Mouse (Mus musculus): ENCODE measurements around the gene Slc25a1.
"Not testable (repeated sequence)": the region's sequence is repeated elsewhere in the genome, so short reads cannot be mapped to it uniquely, and the experiment has no call there.

Slc25a1 gene

DNA sequence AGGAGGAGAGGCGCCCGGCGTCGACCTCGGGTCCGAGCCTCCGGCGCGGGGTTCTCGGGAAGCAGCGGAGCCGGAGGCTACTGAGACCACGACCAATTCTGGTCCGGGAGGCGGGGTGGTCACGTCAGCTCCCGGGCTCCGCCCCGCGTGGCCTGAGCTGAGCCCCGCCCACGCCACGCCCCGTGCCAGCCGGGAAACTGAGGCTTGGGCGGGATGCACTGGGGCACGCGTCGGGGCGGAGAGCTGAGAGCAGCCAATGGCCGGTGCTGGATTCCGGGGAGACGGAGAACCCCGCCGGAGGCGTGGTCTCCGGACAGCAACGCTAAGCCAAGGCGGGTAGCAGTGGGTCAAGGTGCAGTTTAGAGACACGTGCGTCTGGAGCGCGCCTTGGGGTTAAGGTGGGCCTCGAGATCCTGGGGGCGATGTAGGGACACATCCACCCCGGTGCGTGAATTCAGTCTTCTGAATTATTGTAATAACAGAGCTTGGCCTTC is at the start of gene Slc25a1:
Gene Slc25a1 (minus strand): TSS at position 133 of the 494 bp plus-strand sequence.
- CTCF ChIA-PET, result interaction anchor here (0.9 kb wide), 1 partner anchor 9 kb away, joined by 3 read pairs; no protein-coding TSS in a partner anchor

DNA sequence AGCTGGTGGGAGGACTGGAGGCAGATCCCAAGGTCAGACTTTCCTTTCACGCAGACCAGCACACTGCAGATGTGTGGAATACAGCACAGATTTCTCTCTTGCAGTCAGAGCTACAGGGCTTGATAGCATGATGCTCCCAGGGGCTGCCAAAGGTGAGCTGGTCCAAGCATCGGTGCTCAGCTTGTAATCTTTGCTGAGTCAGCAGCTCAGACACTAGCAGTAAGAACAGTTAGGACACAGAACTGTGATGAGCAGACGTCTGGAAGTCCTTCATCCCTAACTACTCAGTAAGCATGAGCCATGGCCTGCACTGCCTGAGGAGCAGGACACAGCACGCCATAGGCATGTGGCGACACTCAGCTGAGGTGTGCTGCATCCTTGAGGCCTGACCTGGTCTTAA is 43.8 kb upstream of the Slc25a1 start:
- CTCF ChIA-PET, result no interaction called here

DNA sequence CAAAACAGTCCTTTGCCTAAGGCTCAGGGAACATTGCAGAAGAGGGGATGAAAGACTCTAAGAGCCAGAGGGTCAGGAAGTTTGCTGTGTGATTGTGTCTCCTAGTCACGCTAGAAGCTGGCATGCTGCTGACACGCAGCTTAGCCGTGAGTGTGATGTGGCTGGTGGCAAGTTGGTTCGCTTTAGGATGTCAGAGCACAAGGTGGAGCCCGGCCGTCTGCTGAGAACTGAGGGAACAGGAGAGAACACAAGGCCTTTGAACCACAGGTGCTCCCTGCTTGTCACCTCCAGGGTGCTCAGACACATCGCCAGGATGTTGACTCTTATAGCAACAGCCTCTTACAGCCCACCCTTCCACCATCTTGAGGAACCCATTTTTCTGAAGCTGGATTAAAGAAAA is 34.1 kb upstream of the Slc25a1 start:
- CTCF ChIA-PET, result no interaction called here

DNA sequence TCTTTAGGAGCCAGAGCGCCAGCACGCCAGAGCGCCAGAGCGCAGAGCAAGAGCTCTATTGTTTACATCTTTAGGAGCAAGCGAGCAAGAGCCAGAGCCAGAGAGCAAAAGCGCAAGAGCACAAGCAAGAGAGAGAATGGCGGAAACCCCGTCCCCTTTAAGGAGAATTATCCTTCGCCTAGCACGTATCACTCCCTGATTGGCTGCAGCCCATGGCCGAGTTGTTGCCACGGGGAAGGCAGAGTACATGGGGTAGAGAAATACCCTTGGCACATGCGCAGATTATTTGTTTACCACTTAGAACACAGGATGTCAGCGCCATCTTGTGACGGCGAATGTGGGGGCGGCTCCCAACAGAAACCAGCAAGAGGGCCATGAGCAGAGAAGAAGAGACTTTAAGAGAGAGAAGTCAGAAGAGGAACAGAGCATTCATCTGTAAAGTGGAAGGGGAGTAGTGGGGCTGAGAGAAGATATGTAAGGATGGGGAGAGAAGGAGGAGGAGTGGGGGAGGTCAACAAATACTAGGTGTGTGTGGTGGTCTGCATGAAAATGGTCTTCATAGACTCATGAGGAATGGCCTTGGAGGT is 28.1 kb upstream of the Slc25a1 start:
- CTCF ChIA-PET, result not testable (repeated sequence)

DNA sequence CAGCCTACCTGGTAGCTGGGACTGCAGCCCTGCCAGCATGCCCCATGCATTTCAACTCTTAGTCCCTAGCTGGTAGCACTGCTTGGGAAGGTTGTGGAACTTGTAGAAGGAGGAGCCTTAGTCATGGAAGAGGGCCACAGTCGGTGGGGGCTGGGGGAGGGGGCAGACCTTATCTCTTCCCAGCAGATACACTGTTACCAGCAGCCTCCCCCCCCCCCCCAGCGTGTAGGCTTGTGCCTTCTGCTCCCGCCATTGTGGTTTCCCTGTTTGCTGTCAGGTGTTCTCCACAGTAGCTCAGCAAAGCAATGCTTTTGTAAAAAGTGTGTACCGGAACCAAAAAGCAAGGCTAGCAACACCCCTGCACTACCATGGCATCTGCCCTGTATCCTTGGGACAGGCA is 23.6 kb upstream of the Slc25a1 start:
- CTCF ChIA-PET, result no interaction called here

DNA sequence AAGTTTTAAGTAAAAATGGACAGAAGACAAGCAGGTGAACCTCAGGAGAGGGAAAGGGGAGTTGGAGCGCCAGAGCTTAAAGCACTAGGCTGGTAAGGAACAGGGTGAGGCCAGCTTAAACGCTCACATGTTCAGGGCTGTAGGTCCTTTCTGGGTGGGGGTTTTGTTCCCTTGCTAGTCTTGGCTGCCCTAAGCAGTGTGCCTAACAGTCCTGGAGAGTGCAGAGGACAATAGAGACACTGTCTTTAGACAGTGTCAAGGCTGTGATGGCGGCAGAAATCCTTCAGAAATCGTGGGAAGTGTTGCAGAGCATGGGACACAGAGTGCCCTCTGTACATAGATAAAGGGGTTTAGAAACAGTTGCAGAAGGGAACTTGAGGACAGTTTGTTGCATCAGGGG is 22.0 kb upstream of the Slc25a1 start:
- CTCF ChIA-PET, result no interaction called here

DNA sequence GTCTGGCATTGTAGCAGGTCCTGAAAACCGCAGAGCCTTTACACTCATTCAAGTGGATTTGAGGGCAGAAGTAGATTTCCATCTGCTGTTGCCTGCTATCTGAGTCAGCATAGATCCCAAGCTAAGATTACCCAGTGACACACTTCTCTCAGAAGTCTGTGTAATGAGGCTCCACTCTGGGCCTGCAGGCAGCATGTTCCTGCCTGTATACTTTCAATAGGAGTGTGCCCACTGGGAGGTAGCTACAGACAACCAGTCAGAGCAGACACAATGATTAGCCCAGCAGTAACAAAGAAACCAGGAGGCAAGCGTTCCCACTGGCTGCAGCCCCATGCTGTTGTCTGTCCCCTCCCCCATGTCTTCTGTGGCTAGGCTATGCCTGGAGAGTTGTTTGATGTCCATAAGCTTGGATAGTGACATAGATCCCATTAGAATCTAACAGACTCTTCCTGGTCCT is 21.4 kb upstream of the Slc25a1 start:
- CTCF ChIA-PET, result no interaction called here

DNA sequence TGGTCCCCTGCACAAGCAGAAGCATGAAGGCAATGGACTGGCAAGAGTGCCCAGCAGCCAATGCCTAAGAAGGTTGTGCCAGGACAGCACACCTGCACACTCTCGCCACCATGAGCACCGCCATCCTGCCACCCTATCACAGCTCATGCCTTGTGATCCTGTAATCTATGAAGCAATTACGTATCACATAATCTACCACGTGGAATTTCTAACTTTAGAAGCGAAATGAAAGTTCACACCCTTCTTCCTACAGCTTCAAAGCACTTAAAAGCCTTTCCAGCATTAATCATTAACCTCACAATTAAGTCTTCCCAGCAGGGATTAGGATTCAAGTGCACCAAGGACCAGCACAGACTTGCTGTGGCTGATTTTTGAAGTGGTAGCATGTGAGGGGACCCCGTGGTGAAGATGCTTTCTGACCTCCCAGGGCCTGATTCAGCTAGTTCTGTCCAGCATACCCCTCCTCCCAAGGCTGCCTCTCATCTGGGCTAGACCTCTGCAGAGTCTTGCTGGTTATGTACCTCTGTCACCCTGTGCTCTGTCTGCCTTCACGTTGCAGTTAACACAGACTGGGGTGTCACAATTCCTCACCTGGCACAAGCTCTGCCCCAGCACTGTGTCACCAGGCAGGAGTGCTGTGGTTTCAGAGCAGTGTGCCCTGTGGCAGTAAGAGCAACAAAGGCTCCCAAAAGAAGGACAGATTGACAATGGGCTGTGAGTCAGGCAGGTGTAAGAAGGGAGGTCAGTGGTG is 17.2 kb upstream of the Slc25a1 start:
- CTCF ChIA-PET, result no interaction called here

DNA sequence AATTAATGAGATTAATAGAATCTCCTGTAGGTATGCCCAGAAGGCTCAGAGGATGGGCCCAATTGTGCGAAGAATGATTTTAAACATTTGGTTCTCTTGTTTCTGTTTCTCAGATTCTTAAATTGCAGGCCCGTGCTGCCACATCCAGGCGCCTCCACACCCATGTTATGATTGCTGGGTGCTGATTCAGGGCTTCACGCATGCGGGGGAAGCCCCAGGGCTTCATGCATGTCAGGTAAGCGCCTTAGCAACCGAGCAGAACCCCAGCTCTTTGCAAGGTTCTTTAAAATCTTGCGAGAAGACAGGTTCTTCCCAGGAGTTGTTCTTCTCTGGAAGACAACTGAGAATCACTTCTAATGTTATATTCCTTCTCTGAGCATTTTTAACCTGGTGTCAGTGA is 15.4 kb upstream of the Slc25a1 start:
- CTCF ChIA-PET, result no interaction called here

DNA sequence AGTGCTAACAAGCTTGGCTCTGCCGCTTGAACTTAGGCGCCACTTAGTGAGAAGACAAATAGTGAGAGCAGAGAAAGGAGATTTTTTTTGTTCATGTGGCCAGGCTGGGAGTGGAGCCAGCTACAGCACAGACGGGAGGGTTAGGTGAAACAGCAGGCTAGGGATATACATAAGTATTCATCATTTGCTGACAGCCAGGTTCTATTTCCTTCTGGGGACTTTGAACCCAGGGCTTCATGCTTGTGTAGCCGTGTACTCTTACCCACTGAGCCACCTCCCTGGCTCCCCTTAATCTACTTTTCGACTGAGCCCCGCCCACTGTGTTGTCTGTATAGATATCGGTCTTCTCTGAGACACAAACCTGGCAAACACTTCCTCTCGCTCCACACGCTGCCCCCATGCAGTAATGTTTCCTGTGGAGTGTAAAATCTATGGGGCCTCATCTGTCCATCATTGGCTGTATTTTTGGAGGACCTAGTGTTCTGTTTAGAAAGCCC is 11.3 kb upstream of the Slc25a1 start:
- CTCF ChIA-PET, result no interaction called here

DNA sequence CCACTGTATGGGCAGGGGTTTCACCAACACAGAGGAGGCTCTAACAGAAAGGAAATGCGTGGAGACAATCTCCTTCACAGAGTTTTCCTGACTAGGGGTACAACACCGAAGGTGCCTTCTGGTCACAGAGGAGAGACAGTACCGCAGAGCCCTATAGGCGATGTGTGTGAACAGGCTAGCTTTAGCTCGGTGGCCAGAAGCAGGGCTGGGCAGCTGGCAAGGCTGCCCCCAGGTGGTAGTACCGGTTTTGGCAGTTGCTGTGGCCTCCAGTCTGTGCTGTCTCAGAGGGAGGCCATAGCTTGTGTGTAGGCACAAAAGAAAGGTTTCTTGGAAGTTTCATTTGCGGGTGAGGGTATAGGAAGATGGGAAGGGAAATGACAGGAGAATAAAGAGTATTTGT is 10.8 kb upstream of the Slc25a1 start:
- CTCF ChIA-PET, result no interaction called here

DNA sequence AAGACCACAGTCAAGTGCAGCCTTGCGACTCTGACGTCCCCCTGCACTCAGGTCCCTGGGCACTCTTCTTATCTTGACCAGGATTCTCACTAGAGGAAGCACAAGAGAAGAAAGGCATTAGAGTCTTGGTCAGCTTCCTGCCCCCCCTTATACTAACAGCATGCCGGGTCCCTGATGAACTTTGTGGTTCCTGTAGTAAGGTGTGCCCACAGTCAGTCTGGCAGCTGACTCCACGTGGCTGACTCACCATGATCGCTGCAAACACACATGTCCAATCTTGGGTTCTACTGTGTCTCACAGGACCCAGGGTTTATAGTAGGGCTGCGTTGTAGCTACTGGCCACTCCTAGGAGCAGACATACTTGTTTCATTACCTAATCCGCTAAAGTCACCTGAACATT is 10.2 kb upstream of the Slc25a1 start:
- CTCF ChIA-PET, result no interaction called here

DNA sequence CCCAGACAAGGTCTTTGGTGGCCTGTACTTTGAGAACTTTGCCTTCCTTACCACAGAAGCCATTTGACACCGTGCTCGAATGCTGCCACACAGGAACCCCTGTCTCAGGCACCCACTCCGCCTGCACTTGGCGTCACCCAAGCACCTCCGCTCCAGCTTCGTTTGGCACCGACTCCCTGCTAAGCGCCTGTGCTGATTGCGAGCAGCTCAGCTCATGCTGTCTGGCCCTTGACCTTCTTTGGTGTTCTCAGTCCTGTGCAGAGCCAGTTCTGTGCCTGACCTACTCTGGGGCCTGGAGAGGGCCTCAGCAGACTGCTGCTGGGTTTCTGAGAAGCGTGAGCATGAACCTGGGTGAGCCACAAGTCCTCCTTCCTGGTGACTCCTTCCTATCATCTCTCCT is 8.8 kb upstream of the Slc25a1 start:
- CTCF ChIA-PET, result interaction anchor here (1.2 to 1.4 kb wide), 2 partner anchors 8 to 26 kb away, joined by 3 to 4 read pairs; partner anchors contain the start of genes Ess2 and Slc25a1

DNA sequence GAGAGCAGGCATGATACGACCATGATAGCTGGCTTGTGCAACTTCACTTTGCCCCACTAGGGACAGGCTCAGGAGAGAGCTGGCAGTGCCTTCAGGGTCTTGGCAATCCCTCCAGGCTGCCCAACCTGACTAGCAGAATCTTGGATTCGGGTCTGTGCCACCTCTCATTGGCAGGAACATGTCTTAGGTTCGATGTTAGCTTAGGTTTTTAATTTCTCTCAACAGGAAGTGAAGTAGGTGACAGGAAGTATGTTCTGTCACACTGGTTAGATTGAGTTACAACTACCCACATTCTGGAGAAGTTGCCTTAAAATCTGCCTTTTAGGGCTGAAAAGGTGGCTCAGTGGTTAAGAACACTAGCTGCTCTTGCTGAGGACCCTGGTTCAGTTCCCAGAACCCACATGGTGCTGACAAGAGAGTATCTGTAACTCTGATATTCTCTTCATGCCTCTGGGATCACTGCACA is 6.5 kb upstream of the Slc25a1 start:
- CTCF ChIA-PET, result no interaction called here

DNA sequence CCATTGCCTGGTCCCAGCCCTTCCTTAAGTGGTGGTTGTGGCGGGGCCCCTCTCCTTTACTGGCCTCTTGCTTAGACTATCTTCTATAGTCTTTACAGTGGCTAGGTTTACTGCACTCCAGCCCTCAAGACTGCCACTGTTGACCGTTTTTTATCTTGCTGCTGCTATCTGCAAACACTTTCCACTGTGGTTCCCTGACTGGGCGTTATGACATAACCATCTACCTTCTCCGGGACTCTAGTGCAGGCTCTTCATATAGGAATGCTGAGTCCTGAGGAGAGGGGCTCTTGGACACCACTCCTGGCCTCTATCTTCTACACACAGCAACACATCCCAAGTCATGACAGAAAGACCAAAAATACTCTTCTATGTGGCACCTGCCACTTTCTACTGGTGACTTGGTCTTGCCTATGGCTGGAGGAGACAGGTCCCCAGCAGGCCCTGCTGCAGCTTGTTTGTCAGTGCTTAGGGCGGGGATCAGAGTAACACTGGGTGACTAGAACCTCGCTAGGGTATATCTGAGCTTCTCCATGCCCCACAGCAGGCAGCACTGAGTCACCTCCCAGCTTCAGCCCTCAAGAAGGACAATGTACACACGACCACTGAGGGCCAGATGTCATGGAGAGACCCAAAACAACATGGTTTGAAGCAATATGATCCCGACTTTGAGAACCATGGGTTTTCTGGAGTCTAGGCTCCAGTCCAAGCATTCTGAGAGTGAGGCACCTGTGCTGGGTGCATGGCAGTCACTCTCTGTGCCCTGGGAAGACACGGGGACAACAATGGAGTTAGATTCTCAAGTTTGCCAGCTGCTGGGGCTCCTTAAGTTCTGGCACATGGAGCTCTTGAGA is 5.8 kb upstream of the Slc25a1 start:
- CTCF ChIA-PET, result no interaction called here

DNA sequence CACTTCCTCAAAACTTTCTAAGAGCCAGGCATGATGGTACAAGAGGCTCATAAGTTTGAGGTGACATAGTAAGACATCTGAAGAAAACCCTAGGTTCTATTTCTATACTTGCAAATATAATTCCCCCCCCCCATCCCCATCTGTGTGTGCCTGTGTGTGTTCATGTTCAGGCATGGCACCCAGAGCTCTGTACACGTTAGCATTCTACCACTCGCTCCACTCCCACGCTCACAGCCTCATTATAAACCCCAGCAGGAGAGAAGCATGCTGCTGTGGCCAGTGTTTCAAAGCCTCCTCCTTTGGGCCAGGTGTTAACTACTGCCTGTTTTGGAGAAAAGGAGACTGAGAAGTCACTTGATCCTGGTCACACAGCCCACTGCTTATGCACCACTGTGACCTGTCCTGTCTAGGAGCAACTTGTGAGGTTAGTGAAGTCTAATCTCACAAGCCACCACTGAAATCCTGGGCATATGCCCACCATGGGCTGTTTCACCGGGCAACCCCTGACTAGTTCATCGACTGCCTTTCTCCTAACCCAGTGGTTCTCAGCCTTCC is 4.0 kb upstream of the Slc25a1 start:
- CTCF ChIA-PET, result no interaction called here

DNA sequence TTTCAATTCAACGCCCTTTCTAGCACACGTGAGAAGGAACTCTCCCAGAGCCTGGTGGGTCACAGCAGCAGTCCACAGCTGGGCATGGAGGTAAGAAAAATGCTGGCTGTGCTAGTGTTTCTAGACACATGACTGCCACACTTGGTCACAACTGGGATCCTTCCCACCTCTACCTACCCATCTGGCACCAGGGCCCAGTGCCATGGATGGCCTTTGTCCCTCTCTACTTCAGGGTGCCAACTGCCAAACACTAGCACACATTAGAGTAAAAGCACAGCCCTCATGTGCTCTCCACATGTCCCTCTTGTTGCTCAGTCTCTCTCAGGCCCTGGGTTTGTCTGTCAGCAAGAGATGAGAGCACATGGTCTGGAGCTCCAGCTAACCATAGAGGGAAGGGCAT is 1.6 kb upstream of the Slc25a1 start:
- CTCF ChIA-PET, result no interaction called here

DNA sequence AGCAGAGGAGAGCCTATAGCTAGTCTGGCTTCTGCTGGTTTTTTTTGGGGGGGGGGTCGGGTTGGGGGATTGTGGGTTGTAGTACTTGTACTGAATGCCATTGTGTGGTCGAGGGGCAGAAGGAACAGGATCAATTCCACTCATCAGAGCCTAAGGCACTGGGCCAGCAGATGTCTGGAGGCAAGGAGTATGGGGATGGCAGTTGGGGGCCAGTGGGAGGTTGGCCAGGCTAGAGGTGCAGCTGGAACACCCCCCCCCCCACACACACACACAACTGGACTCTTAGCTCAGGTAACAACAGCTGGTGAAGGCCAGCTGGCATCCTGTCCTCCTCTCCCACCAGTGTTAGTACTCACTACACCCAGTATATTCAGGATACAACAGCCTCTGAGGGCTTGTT is 1.2 kb upstream of the Slc25a1 start:
- CTCF ChIA-PET, result no interaction called here

DNA sequence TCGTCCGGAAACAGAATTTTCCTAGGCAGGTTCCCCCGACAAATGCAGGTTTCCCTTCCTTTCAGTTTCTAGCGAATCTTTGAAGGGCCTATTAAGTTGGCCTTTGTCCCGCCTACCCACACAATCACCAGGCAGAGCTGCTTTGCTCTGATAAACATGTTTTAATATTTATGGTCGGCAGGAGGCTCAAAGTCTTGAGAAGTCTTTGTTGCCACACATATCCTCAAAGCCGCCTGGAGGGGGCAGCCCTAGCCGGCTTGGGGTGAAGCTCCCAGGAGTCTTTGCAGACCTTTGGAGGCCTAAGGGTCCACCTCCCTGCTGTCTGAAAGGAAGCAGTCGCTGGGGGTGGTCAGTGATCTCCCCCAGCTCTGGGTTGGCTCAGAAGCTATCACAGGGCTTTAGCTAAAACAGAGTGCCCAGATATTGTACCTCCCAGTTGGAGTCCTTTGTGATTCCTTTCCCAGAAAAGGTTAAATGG is 647 bp upstream of the Slc25a1 start:
- CTCF ChIA-PET, result interaction anchor here (0.9 kb wide), 1 partner anchor 8 kb away, joined by 3 read pairs; no protein-coding TSS in a partner anchor

DNA sequence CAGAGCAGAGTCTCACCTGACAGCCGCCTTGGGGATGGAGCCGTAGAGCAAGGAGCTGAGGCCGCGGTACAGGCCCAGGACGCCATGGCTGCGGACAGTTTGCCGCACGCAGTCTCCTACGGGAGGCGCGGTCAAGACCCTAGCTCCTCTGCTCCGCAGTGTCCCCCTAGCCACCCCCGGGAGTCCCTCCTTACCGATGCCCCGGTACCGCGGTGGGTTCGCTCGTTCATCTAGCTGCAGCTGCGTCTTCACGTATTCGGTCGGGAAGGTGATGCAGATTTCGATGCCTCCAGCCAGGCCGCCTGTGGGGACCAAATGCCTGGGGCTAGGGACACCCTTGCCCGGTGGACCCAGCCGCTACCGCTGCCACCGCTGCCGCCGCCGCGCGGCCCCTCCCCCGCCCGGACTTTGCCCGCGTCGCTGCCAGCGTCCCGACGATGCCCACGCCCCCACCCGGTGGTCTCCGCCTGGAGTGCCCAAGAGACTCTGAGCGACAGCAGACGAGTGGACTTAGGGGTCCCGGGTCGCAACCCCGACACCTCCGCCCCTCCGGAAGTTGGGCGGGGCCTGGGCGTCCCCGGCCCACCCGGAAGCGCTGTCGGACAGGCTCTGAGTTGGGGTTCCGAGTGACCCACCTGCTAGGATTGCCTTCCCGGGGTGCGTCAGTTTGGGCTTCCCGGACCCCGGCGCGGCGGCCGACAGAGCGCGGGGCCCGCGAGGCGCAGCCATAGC is 502 bp downstream of the Slc25a1 start:
- CTCF ChIA-PET, result interaction anchor here (0.9 kb wide), 1 partner anchor 9 kb away, joined by 3 read pairs; no protein-coding TSS in a partner anchor

DNA sequence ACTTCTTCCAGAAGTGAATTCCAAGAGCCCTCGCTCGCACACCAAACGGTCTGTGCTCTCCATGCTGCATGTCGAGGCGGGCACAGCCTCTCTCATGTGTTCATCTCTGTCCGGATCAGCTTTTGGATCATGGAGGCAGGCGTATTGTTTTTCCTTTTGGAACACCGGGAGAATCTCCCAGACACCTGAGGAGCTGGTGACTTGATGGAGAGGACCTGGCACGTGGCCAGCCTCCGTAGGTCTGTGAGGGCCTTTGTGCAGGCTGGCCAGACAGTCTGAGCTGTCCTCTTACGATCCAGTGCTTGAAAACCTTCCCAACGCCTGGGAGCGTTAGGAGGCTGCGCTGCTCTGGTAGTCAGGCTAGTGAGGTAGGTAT is 5.9 kb downstream of the Slc25a1 start:
- CTCF ChIA-PET, result interaction anchor here (0.5 to 1.2 kb wide), 3 partner anchors 14 to 20 kb away, joined by 3 read pairs; no protein-coding TSS in a partner anchor

Data from spleen, embryonic (tissue).